Mouse (Mus musculus) intestine, postnatal 0 days (tissue): Measurements from ENCODE around the gene Plin4. TPM values are rescaled to one million over a fixed set of nuclear protein-coding genes. Genes with fewer than 3 reads are reported as not detected.

Experiments
- ATAC-seq: fragments of 200-750 bp; cut with Nextera tagmentation; 2 replicates; pipeline ENCODE4 v1.8.0; 2017; ENCODE audit warnings: mild to moderate bottlenecking, moderate TSS enrichment, moderate library complexity
- H3K27ac ChIP-seq: fragments of 300-500 bp; sonication (generic); 2 replicates; pipeline ENCODE4 v1.5.1; 2014; ENCODE audit warnings: mild to moderate bottlenecking, low read depth, low read length, moderate library complexity
- H3K27me3 ChIP-seq: fragments of 300-500 bp; sonication (generic); replicated peaks from 2 replicates; pipeline ENCODE4 v1.6.1; 2014; ENCODE audit warnings: low read length, mixed read lengths; ENCODE audit not compliant: control insufficient read depth, insufficient read depth
- H3K36me3 ChIP-seq: fragments of 300-500 bp; sonication (generic); 2 replicates; pipeline ENCODE4 v1.6.1; 2014; ENCODE audit warnings: mild to moderate bottlenecking, moderate library complexity; ENCODE audit not compliant: control insufficient read depth, insufficient read depth
- H3K4me1 ChIP-seq: fragments of 300-500 bp; sonication (generic); replicated peaks from 2 replicates; pipeline ENCODE4 v1.6.1; 2014; ENCODE audit warnings: antibody characterized with exemption, low read length, mixed read lengths; ENCODE audit not compliant: control insufficient read depth, insufficient read depth
- H3K4me2 ChIP-seq: fragments of 300-500 bp; sonication (generic); replicated peaks from 2 replicates; pipeline ENCODE4 v1.6.1; 2014; ENCODE audit warnings: low read depth, mild to moderate bottlenecking, moderate library complexity
- H3K4me3 ChIP-seq: fragments of 300-500 bp; sonication (generic); 2 replicates; pipeline ENCODE4 v1.5.1; 2014; ENCODE audit warnings: low read depth, low read length
- H3K9ac ChIP-seq: fragments of 300-500 bp; sonication (generic); 2 replicates; pipeline ENCODE4 v1.6.1; 2014; ENCODE audit warnings: mild to moderate bottlenecking, low read depth, low read length
- H3K9me3 ChIP-seq: fragments of 300-500 bp; sonication (generic); 2 replicates; pipeline ENCODE4 v1.6.1; 2016; ENCODE audit warnings: mixed run types; ENCODE audit not compliant: control insufficient read depth
- CTCF ChIP-seq: sonication (generic); IDR thresholded peaks from 2 replicates; pipeline ENCODE4 v1.5.1; 2016; ENCODE audit warnings: low read depth, mild to moderate bottlenecking, control low read depth, antibody characterized with exemption, moderate library complexity
- WGBS: fragments of 180-500 bp; shearing (Covaris S2); extraction: QIAGEN DNeasy Blood & Tissue Kit; methylation state at CpG from one replicate; pipeline ENCODE4 v1.1.7; 2014; 5-methylcytosine and 5-hydroxymethylcytosine counted together
- polyA plus RNA-seq: library from polyadenylated mRNA; unstranded; fragments of >200 nt; fragmentation: Nextera tagmentation; extraction: Ambion mirVana; gene quantifications from 2 replicates; pipeline ENCODE4 v1.2.1, GENCODE M21; 2015

The Plin4 gene
- polyA plus RNA-seq, 1 experiment from 2014 or later, result 0.30 TPM

GRCm38 (mm10) chr17:56098711-56099572, 10.7 kb downstream of the Plin4 start:
- H3K9me3 ChIP-seq, result no peaks in the 10 kb centered on the region
- no peak overlapping the region for H3K9ac ChIP-seq
- H3K27ac ChIP-seq, result no peak overlapping the region
- no peaks in the 10 kb centered on the region for H3K27me3 ChIP-seq
- peaks cover 74% of the 10 kb centered on the region for H3K36me3 ChIP-seq
- WGBS, result 86% methylated on average over 15 of the region's 15 CpGs
- no peak overlapping the region for H3K4me3 ChIP-seq
- no peak overlapping the region for H3K4me2 ChIP-seq
- ATAC-seq, result no peak
- TF ChIP-seq CTCF, result peak; percentile 45
- H3K4me1 ChIP-seq, result no peaks in the 10 kb centered on the region

DNA sequence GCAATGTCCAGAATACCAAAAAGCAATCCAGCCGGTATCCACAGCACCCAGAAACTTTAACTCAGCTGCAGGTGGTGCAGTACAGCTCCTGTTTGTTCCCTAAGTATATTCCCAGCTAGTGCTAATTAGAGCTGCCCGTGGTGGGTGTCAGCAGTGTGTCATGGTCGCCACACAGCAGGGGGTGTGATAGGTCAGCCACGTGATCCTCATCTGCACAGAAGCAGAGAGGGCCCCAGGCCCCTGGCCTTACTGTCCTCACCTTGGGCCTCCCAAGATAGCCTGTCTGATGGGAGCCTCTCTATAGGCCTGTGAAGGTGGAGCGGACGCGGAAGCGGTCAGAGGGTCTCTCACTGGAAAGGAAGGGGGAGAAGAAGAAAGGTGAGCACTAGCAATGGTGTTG, 11.4 kb downstream of the Plin4 start:
- Histone ChIP-seq H3K4me2 (no peak overlapping the region), H3K4me3 (no peak overlapping the region), H3K27ac (no peak overlapping the region), H3K4me1 (no peaks in the 10 kb centered on the region), H3K36me3 (peaks cover 78% of the 10 kb centered on the region), H3K9me3 (no peaks in the 10 kb centered on the region), H3K9ac (no peak overlapping the region), H3K27me3 (no peaks in the 10 kb centered on the region)
- TF ChIP-seq CTCF, result no peak
- 88% methylated on average over 8 of the region's 8 CpGs for WGBS
- ATAC-seq, result no peak

DNA sequence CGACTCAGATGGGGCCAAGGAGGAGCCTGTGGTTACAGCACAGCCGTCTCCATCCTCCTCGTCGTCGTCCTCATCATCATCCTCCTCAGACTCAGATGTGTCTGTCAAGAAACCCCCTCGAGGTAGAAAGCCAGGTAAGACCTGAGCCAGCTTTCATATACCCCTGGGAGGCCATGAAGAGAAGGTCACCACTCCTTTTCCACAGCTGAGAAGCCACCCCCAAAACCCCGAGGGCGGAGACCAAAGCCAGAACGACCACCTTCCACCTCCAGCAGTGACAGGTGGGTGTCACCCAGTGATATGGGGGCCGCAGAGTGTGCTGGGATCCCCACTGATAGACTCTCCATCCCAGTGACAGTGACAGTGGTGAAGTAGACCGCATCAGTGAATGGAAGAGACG, 12.7 kb downstream of the Plin4 start:
- no peak for TF ChIP-seq CTCF
- Histone ChIP-seq H3K36me3 (peaks cover 76% of the 10 kb centered on the region), H3K27me3 (no peaks in the 10 kb centered on the region), H3K4me1 (no peaks in the 10 kb centered on the region), H3K27ac (no peak overlapping the region), H3K9ac (no peak overlapping the region), H3K4me2 (no peak overlapping the region), H3K4me3 (no peak overlapping the region), H3K9me3 (no peaks in the 10 kb centered on the region)
- WGBS, result 88% methylated on average over 12 of the region's 12 CpGs
- no peak for ATAC-seq

GRCm38 (mm10) chr17:56092794-56093193, 16.8 kb downstream of the Plin4 start:
- Histone ChIP-seq H3K9me3 (no peaks in the 10 kb centered on the region), H3K4me2 (no peak overlapping the region), H3K9ac (no peak overlapping the region), H3K4me3 (no peak overlapping the region), H3K27me3 (no peaks in the 10 kb centered on the region), H3K4me1 (no peaks in the 10 kb centered on the region), H3K36me3 (peaks cover 42% of the 10 kb centered on the region), H3K27ac (no peak overlapping the region)
- TF ChIP-seq CTCF, result no peak
- no peak for ATAC-seq
- 96% methylated on average over 1 of the region's 1 CpGs for WGBS

- no peak for TF ChIP-seq CTCF
- no peak overlapping the region for H3K4me3 ChIP-seq
- 75% methylated on average over 1 of the region's 1 CpGs for WGBS
- no peak overlapping the region for H3K4me2 ChIP-seq
- no peak overlapping the region for H3K27ac ChIP-seq
- no peak for ATAC-seq
- no peaks in the 10 kb centered on the region for H3K4me1 ChIP-seq
- H3K36me3 ChIP-seq, result peaks cover 37% of the 10 kb centered on the region
- H3K27me3 ChIP-seq, result no peaks in the 10 kb centered on the region
- no peaks in the 10 kb centered on the region for H3K9me3 ChIP-seq
- H3K9ac ChIP-seq, result no peak overlapping the region
Observed at GRCm38 (mm10) chr17:56092312-56092711, 17.3 kb downstream of the Plin4 start.

GRCm38 (mm10) chr17:56080781-56081585, 28.6 kb downstream of the Plin4 start:
- no peak for ATAC-seq
- 0 out of 2 replicates have a peak overlapping the region, but pooled peaks have one; percentile 66 for H3K9ac ChIP-seq
- no peaks in the 10 kb centered on the region for H3K4me1 ChIP-seq
- H3K36me3 ChIP-seq, result peaks cover 3% of the 10 kb centered on the region; the same call in 1 of the 2 replicates
- WGBS, result 17% methylated on average over 8 of the region's 8 CpGs
- no peaks in the 10 kb centered on the region for H3K27me3 ChIP-seq
- H3K9me3 ChIP-seq, result no peaks in the 10 kb centered on the region
- 0 out of 2 replicates have a peak, but pooled peaks have one; percentile 1 for TF ChIP-seq CTCF
- peak overlapping the region; percentile 97 for H3K4me2 ChIP-seq
- no peak overlapping the region for H3K4me3 ChIP-seq
- H3K27ac ChIP-seq, result no peak overlapping the region
